Mouse (Mus musculus): Measurements from ENCODE around the gene Utp18.

DNA sequence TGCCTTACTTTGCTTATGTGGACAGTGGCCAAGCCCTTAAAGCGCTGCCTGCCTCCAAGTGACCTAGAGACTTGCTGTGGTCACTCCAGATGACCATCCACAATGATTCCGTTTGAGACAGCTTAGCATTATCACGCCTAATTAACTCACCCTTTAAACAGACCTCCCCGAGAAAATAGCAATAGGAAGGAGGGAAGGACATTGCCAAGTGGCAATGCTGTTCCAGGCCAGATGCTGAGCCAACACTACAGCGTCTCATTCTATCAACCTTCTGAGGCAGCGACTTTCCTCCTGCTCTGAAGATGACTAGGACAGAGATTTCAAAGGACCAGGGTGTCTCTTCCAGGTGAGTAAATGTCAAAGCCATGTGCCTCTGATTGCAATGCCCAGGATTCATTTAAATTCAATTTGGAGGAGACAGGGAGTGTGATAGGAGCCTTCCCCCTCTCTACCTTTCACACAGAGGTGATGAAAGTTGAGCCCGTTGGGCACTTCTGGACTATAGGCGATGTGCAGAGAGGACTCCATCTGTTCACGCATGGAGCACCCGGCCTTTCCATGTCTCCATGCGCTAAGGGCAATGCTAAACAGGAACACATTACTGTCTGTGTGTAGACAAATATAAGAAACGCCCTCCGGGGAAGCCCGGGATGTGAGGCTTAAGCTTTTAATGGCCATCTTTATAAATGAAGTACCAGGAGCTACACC, 56.8 kb downstream of the Utp18 start:
- no peak for TF ChIP-seq POLR2A (IDR thresholded peaks at IDR 0.05; ENCODE audit: insufficient read depth, low read length)
- no peak for TF ChIP-seq CTCF (IDR thresholded peaks at IDR 0.05; ENCODE audit: low read depth, low read length)
